Mouse (Mus musculus) frontal cortex, postnatal 14 days (tissue): Measurements from ENCODE around the gene Prkn.
A peak's percentile ranks its signal among the peaks of the same experiment; 100 is the strongest.

Experiments
- DNase-seq, 2 experiments: peaks; one replicate each; pipeline ENCODE4 v3.0.0; 2022; ENCODE audit warnings: low spot score in 2 of 2

The Prkn gene

DNA sequence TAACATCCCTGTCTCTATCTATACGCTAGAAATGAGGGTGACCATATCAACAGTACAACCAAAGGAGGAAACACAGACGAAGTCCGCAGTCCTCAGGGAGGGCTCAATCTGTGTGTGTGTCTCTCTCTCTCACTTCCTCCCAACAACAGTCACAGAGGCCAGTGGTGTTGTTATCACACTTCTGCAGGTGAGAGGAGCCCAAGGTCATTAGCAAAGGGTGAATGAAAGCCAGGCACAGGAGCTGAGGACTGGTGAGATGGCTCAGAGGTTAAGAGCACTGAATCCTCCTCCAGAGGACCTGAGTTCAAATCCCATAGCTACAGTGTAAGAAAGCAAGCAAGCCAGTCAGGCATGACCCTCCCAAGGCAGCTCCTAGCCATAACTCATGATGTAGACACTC, 1199.7 kb downstream of the Prkn start:
- no peak for DNase-seq

DNA sequence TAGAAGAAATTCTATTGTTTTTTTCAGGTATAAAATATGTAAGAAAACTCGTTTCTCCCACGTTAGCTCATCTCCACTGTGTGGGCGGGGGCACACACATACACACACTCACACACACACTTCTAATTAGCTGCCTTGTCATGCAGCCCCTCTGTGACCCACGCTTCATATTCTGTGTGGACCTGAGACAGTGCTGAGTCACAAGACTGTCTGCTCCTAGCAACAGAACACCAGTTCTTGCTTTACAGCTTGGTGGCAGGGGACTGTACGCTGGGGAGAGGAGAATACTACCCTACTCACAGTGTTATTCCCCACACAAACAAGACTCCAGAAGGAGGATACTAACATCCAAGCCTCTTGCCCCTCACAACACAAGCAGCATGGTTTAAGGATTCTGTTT, 1200.4 kb downstream of the Prkn start:
- no peak for DNase-seq

- DNase-seq, result no peak
These were observed 1201.0 kb downstream of the Prkn start for GRCm38 (mm10) chr17:12041091-12041655.

- peak; percentile 41 to 45 for DNase-seq
These were observed 1202.5 kb downstream of the Prkn start for GRCm38 (mm10) chr17:12042561-12043256.

- DNase-seq, result no peak
These were observed 1204.0 kb downstream of the Prkn start for GRCm38 (mm10) chr17:12044222-12044621.

- peak; percentile 24 to 33 for DNase-seq
These were observed 1205.7 kb downstream of the Prkn start for GRCm38 (mm10) chr17:12045861-12046273.

- no peak for DNase-seq
These were observed 1206.8 kb downstream of the Prkn start for GRCm38 (mm10) chr17:12047032-12047431.

GRCm38 (mm10) chr17:12047523-12047922, 1207.3 kb downstream of the Prkn start:
- DNase-seq, result no peak

GRCm38 (mm10) chr17:12048695-12049490, 1208.7 kb downstream of the Prkn start:
- DNase-seq, result no peak

GRCm38 (mm10) chr17:12050261-12050660, 1210.1 kb downstream of the Prkn start:
- DNase-seq, result no peak

DNA sequence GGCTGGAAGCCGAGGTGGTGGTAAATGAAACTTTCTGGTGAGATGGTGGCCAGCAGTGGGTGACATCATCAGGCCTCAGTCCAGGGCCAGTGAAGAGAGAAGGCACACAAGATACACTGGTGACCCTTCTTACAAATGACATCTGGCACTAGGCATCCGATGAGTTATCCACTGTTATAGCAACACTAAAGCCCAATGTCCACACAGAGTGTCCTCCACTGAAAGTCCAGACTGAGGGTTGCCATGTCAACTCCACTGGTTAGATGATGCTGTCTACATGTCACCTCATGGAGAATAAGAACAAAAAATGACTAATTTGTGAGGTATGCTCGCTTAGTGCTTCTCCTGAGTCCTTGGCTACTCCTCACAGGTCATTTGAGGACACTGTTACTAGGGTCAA, 1210.8 kb downstream of the Prkn start:
- DNase-seq, result no peak

- no peak for DNase-seq
These were observed 1212.5 kb downstream of the Prkn start for GRCm38 (mm10) chr17:12052651-12053050.

DNA sequence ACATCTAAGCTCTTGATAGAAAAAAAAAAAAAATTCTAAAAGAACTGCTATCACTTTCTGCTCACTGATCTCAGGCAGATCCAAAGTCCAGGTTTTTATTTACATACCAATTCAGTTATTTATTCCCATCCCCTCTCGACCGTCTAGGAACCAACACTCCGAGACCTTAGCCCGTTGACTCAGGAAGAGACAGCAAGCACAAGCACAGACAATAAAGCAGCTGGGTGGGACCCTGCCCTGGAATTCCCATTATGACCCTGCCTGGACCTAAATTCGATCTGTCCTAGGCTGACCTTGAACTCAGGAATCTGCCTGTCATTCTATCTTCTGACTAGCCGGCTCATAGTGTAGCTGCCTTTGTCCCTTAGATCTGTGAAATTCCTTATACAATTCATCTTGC, 1218.9 kb downstream of the Prkn start:
- no peak for DNase-seq

GRCm38 (mm10) chr17:12061381-12061780, 1221.2 kb downstream of the Prkn start:
- DNase-seq, result no peak

GRCm38 (mm10) chr17:12062861-12063260, 1222.7 kb downstream of the Prkn start:
- DNase-seq, result no peak

DNA sequence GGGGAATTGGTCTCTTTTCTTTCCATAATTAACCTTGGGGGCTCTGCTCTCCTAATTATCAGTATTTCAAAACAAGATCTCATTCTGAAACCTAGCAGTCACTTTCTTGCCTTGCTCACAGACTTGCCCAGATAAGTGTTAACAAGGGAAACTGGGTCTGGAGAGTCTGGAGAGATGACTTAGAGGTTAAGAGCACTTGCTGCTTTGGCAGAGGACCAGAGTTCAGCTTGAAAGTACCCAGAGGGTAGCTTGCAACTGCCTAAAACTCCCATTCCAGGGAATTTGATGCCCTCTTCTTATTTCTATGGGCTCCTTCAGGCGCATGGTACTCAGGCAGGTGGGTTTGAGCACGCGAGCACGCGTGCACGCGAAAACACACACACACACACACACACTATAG, 1223.3 kb downstream of the Prkn start:
- no peak for DNase-seq

DNA sequence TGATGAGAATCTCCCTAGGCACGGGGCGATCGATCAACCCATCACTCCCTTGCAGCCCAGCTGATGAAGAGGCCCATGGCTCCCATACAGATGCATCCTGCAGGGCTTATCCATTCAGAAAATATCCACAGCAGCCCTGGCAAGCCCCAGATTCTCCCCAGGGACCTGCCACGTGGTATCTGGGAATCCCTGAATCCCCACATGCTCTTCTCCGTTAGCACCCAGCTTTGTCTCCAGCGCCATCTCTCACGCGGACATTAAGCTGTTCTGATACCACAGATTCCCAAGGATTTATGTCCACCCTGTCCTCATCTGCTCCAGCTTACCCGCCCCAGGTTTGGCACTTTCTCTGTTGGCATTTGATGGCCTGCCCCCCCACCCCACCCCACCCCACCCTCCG, 1225.9 kb downstream of the Prkn start:
- DNase-seq, result no peak

GRCm38 (mm10) chr17:12076816-12077215, 1236.6 kb downstream of the Prkn start:
- no peak for DNase-seq

GRCm38 (mm10) chr17:12080656-12081495, 1240.7 kb downstream of the Prkn start:
- no peak for DNase-seq

- DNase-seq, result no peak
These were observed 1242.0 kb downstream of the Prkn start for GRCm38 (mm10) chr17:12082201-12082600.

DNA sequence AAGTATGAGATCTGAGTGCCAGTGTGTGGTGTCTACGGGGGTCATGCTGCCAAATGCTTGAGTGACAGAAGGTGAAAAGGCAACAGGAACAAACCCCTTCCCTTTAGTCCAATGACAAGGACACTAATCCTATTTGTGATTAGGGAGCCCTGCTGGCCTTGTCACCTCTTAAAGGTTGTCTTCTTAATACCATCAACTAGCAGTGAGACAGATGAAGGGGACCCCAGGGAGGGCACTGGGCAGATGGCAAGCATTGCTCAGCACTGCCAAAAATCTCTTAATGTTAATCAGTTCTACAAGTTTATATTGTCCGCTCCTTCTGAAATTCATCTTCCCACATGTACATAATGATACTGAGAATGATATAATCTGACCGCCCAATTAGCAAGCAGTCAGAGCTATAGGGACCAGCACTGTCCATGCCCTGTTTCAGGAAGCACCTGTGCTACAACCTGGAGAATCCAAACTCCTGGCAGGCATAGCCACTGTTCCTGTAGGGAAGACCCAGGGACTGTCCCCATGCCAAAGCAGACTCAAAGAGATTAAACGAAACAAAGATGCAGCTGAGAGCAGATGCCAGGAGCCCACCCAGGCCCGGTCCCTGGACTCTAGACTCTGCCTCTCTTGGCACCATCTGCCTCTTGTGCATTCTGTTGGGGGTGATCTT, 1250.2 kb downstream of the Prkn start:
- DNase-seq, result no peak
